Mouse (Mus musculus) intestine, postnatal 0 days (tissue): ENCODE measurements around the gene Gnaz. TPM values are rescaled to one million over a fixed set of nuclear protein-coding genes. Genes with fewer than 3 reads are reported as not detected.

Experiments
- ATAC-seq: fragments of 200-750 bp; cut with Nextera tagmentation; 2 replicates; pipeline ENCODE4 v1.8.0; 2017; ENCODE audit warnings: mild to moderate bottlenecking, moderate TSS enrichment, moderate library complexity
- H3K27ac ChIP-seq: fragments of 300-500 bp; sonication (generic); 2 replicates; pipeline ENCODE4 v1.5.1; 2014; ENCODE audit warnings: mild to moderate bottlenecking, low read depth, low read length, moderate library complexity
- H3K27me3 ChIP-seq: fragments of 300-500 bp; sonication (generic); replicated peaks from 2 replicates; pipeline ENCODE4 v1.6.1; 2014; ENCODE audit warnings: low read length, mixed read lengths; ENCODE audit not compliant: control insufficient read depth, insufficient read depth
- H3K36me3 ChIP-seq: fragments of 300-500 bp; sonication (generic); 2 replicates; pipeline ENCODE4 v1.6.1; 2014; ENCODE audit warnings: mild to moderate bottlenecking, moderate library complexity; ENCODE audit not compliant: control insufficient read depth, insufficient read depth
- H3K4me1 ChIP-seq: fragments of 300-500 bp; sonication (generic); replicated peaks from 2 replicates; pipeline ENCODE4 v1.6.1; 2014; ENCODE audit warnings: antibody characterized with exemption, low read length, mixed read lengths; ENCODE audit not compliant: control insufficient read depth, insufficient read depth
- H3K4me2 ChIP-seq: fragments of 300-500 bp; sonication (generic); replicated peaks from 2 replicates; pipeline ENCODE4 v1.6.1; 2014; ENCODE audit warnings: low read depth, mild to moderate bottlenecking, moderate library complexity
- H3K4me3 ChIP-seq: fragments of 300-500 bp; sonication (generic); 2 replicates; pipeline ENCODE4 v1.5.1; 2014; ENCODE audit warnings: low read depth, low read length
- H3K9ac ChIP-seq: fragments of 300-500 bp; sonication (generic); 2 replicates; pipeline ENCODE4 v1.6.1; 2014; ENCODE audit warnings: mild to moderate bottlenecking, low read depth, low read length
- H3K9me3 ChIP-seq: fragments of 300-500 bp; sonication (generic); 2 replicates; pipeline ENCODE4 v1.6.1; 2016; ENCODE audit warnings: mixed run types; ENCODE audit not compliant: control insufficient read depth
- CTCF ChIP-seq: sonication (generic); IDR thresholded peaks from 2 replicates; pipeline ENCODE4 v1.5.1; 2016; ENCODE audit warnings: low read depth, mild to moderate bottlenecking, control low read depth, antibody characterized with exemption, moderate library complexity
- WGBS: fragments of 180-500 bp; shearing (Covaris S2); extraction: QIAGEN DNeasy Blood & Tissue Kit; methylation state at CpG from one replicate; pipeline ENCODE4 v1.1.7; 2014; 5-methylcytosine and 5-hydroxymethylcytosine counted together
- polyA plus RNA-seq: library from polyadenylated mRNA; unstranded; fragments of >200 nt; fragmentation: Nextera tagmentation; extraction: Ambion mirVana; gene quantifications from 2 replicates; pipeline ENCODE4 v1.2.1, GENCODE M21; 2015

Gene Gnaz
- polyA plus RNA-seq, 1 experiment from 2014 or later = 2.4 TPM

DNA sequence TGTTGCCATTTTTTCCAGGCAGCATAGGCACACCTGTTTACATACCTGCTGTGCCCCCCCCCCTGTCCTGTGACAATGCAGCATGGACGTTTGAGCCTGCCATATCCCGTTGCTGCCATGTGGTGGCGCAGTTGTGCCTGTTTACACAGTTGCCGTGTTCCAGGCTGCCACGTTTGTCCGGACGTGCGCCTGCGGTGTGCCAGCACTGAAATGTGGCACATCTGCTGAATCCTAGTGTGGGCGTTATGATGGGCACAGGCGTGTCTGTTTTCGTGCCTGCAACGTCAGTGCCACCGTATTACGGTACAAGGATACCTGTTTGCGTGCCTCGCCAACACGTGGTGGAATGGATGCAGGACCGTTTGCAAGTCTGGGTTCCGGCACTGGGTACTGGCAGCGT, 41.7 kb upstream of the Gnaz start:
- Histone ChIP-seq H3K27me3 (no peaks in the 10 kb centered on the region), H3K4me1 (no peaks in the 10 kb centered on the region), H3K4me2 (peak overlapping the region; percentile 35), H3K9ac (no peak overlapping the region), H3K9me3 (no peaks in the 10 kb centered on the region), H3K36me3 (no peaks in the 10 kb centered on the region), H3K27ac (no peak overlapping the region), H3K4me3 (no peak overlapping the region)
- WGBS = 15% methylated on average over 21 of the region's 21 CpGs
- ATAC-seq = no peak
- TF ChIP-seq CTCF = peak; percentile 74

DNA sequence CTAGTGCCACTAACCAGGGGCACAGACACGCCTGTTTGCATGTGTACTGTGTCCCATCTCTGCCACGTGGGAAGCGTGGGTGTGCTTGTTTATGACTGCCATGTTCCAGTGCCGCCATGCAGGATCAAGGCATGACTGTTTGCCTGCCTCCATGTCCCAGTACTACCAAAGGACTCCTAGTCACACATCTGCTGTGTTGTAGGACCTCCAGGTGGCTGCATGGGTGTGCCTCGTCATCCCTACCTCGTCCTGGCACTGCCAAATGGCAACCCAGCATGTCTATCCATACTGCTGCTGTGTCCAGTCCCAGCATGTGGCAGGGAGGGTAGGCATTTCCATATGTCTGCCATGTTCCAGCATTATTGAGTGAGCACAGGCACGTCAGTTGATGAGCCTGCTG, 38.7 kb upstream of the Gnaz start:
- ATAC-seq = no peak
- Histone ChIP-seq H3K27ac (no peak overlapping the region), H3K9me3 (no peaks in the 10 kb centered on the region), H3K4me2 (no peak overlapping the region), H3K36me3 (no peaks in the 10 kb centered on the region), H3K4me1 (no peaks in the 10 kb centered on the region), H3K4me3 (no peak overlapping the region), H3K27me3 (no peaks in the 10 kb centered on the region), H3K9ac (no peak overlapping the region)
- WGBS = 83% methylated on average over 7 of the region's 7 CpGs
- no peak for TF ChIP-seq CTCF

DNA sequence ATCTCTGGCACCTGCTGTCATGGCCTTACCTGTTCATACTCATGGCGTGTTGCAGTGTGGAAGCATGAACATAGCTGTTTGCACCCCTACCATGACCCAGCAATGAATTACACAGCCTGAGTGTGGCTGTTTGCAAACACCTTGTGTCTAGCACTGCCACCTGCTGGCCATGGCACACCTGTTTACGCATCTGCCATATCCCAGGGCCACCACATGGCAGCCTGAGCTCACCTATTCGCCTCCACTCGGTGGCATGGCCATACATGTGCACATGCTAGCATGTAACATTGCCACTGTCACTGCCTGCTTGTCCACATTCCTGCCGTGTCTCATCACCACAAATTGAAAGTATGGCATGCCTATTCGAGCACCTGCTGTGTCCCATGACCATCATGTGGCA, 37.4 kb upstream of the Gnaz start:
- Histone ChIP-seq H3K4me3 (no peak overlapping the region), H3K4me2 (no peak overlapping the region), H3K4me1 (no peaks in the 10 kb centered on the region), H3K9me3 (no peaks in the 10 kb centered on the region), H3K36me3 (no peaks in the 10 kb centered on the region), H3K27ac (no peak overlapping the region), H3K27me3 (no peaks in the 10 kb centered on the region), H3K9ac (no peak overlapping the region)
- TF ChIP-seq CTCF = peak; percentile 71
- peak; percentile 49 for ATAC-seq
- WGBS = 73% methylated on average over 6 of the region's 6 CpGs

DNA sequence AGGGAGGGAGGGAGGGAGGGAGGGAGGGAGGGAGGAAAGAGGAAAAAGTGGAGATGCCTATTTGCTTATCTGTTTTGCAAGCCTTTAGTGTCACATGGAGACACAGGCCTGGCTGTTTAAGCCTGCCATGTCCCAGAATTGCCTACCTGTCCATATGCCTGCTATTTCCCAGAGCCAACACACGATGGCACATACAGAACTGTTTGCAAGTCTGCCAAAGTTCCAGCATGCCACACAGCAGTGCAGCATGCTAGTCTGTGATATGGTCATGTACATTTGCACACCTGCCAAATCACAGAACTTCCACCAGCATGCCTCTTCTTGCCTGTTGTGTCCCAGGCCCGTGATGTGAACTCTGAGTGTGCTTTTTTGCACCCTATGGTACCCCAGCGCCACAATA, 36.4 kb upstream of the Gnaz start:
- H3K9ac ChIP-seq = no peak overlapping the region
- no peak for TF ChIP-seq CTCF
- ATAC-seq = no peak
- H3K4me2 ChIP-seq = no peak overlapping the region
- no peaks in the 10 kb centered on the region for H3K36me3 ChIP-seq
- H3K4me3 ChIP-seq = no peak overlapping the region
- no peak overlapping the region for H3K27ac ChIP-seq
- WGBS = 65% methylated on average over 3 of the region's 3 CpGs
- H3K9me3 ChIP-seq = no peaks in the 10 kb centered on the region
- no peaks in the 10 kb centered on the region for H3K27me3 ChIP-seq
- no peaks in the 10 kb centered on the region for H3K4me1 ChIP-seq

DNA sequence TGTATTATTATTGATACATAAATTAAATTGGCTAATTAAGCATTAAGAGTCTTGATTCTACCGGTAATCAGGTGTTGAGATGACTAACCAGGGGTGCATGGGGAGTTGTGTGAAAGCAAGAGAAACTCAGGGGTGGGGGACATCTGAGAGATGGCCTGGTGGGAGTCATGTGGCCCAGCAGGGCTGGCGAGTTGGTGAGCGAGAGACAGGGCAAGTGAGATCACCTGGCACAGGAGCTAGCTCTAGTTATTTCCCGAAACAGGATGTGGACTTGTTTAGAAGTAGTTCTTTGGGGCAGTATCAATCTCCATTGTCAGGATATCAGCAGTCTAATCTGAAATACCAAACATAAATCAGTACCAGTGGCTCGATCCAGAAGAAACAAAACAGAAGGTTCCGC, 35.3 kb upstream of the Gnaz start:
- Histone ChIP-seq H3K9ac (no peak overlapping the region), H3K4me2 (no peak overlapping the region), H3K9me3 (no peaks in the 10 kb centered on the region), H3K27ac (no peak overlapping the region), H3K27me3 (no peaks in the 10 kb centered on the region), H3K4me3 (no peak overlapping the region), H3K4me1 (no peaks in the 10 kb centered on the region), H3K36me3 (no peaks in the 10 kb centered on the region)
- TF ChIP-seq CTCF = no peak
- no peak for ATAC-seq
- 73% methylated on average over 6 of the region's 6 CpGs for WGBS

DNA sequence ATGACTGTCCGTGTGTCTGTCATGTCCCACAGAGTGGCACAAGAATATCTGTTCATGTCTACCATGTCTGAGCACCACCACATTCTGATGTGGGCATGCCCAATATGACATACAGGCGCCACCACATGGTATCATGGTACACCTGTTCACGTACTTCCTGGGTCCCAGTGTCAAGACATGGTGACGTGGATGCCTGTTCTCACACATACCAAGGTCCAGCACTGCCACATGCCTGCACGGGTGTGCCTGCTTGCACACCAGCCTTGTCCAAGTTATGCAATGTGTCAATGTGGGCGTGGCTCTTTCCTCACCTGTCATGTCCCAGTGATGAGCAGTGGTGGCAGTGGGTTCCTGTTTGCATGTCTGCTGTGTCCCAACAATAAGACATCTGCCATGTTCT, 34.5 kb upstream of the Gnaz start:
- no peak for ATAC-seq
- H3K4me3 ChIP-seq = no peak overlapping the region
- no peaks in the 10 kb centered on the region for H3K27me3 ChIP-seq
- H3K9ac ChIP-seq = no peak overlapping the region
- no peaks in the 10 kb centered on the region for H3K4me1 ChIP-seq
- no peaks in the 10 kb centered on the region for H3K36me3 ChIP-seq
- H3K4me2 ChIP-seq = no peak overlapping the region
- 69% methylated on average over 6 of the region's 6 CpGs for WGBS
- no peak for TF ChIP-seq CTCF
- no peak overlapping the region for H3K27ac ChIP-seq
- H3K9me3 ChIP-seq = no peaks in the 10 kb centered on the region

DNA sequence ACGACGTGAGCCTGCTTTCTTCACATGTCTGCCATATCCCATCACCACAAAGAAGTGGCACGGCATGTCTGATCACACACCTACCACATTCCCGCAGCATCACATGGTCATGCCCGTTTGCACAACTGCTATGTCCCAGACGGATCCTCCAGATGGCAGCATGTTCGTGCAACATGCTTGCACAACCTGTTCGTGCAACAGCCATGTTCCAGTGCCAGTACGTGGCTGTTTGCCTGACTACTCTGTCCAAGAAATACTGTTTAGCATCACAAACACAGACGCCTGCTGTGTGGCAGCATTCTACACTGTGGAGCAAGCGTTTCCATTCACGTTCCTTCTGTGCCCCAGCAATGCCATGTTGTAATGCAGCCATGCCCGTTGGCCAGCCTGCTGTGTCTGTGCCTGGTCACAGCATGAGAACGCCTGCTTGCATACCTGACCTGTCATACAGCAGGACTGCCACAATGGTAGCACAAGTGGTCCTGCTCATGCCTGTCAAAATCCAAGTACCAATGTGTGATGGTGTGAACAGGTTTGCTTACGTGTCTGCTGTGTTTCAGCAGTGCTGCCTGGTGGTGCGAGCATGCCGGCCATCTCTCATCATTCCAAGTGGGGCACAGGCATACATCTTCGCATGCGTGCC, 33.3 kb upstream of the Gnaz start:
- H3K36me3 ChIP-seq = no peaks in the 10 kb centered on the region
- H3K9me3 ChIP-seq = no peaks in the 10 kb centered on the region
- H3K4me1 ChIP-seq = no peaks in the 10 kb centered on the region
- ATAC-seq = no peak
- no peak overlapping the region for H3K9ac ChIP-seq
- H3K27ac ChIP-seq = no peak overlapping the region
- no peak overlapping the region for H3K4me3 ChIP-seq
- no peak overlapping the region for H3K4me2 ChIP-seq
- WGBS = 84% methylated on average over 19 of the region's 19 CpGs
- peak; percentile 28 for TF ChIP-seq CTCF
- no peaks in the 10 kb centered on the region for H3K27me3 ChIP-seq
